Comparison of ENCODE assay signal across 8 mouse cellular contexts in genomic region chrX:20059381-20059971, GRCm38 (mm10). TPM values are rescaled to one million over a fixed set of nuclear protein-coding genes. Genes with fewer than 3 reads are reported as not detected.
DNase-seq lines count a peak whose midpoint lies in the region; ATAC-seq and TF ChIP-seq lines count a peak whose summit lies in the region.

Chst7 (plus strand) TSS chrX:20059560.

- peak within 1 kb of the TSS; percentile 40 for H3K4me3 ChIP-seq in embryonic facial prominence, embryonic 11.5 days (ENCODE audit: low read depth, low read length)
- peak within 1 kb of the TSS; percentile 52 for H3K4me3 ChIP-seq in intestine, embryonic 16.5 days (ENCODE audit: low read length)
- H3K4me3 ChIP-seq in limb, embryonic 10.5 days, result peak within 1 kb of the TSS; percentile 52
- H3K4me3 ChIP-seq in small intestine, adult 2 months (ENCODE audit: low read depth, low read length), result peak within 1 kb of the TSS; percentile 61

- H3K27me3 ChIP-seq in embryonic facial prominence, embryonic 11.5 days (ENCODE audit: control insufficient read depth, insufficient read depth, low read length), result peaks cover 3% of the 10 kb centered on the region
- H3K27me3 ChIP-seq in intestine, embryonic 16.5 days (replicated peaks; ENCODE audit: control insufficient read depth, insufficient read depth, low read length), result peaks cover 8% of the 10 kb centered on the region; the same call in 1 of the 2 replicates
- peaks cover 21% of the 10 kb centered on the region for H3K27me3 ChIP-seq in limb, embryonic 10.5 days (ENCODE audit: low read depth, poor library complexity, severe bottlenecking)
- 0 out of 2 replicates have a peak, but pooled peaks cover 2% of the 10 kb centered on the region for H3K27me3 ChIP-seq in small intestine, adult 2 months (ENCODE audit: control insufficient read depth, insufficient read depth, low read length)

- TF ChIP-seq CTCF in small intestine, adult 2 months (IDR thresholded peaks at IDR 0.05; ENCODE audit: extremely low read depth, insufficient read length, insufficient replicate concordance, low read depth, low read length), result no peak

- peak within 1 kb of the TSS; percentile 69 for H3K4me2 ChIP-seq in embryonic facial prominence, embryonic 11.5 days (ENCODE audit: low read depth, low read length)
- peak within 1 kb of the TSS; percentile 76 for H3K4me2 ChIP-seq in intestine, embryonic 16.5 days (ENCODE audit: low read depth, low read length)

- H3K9me3 ChIP-seq in embryonic facial prominence, embryonic 11.5 days (replicated peaks; ENCODE audit: control insufficient read depth, low read length), result no peaks in the 10 kb centered on the region
- no peaks in the 10 kb centered on the region for H3K9me3 ChIP-seq in intestine, embryonic 16.5 days (ENCODE audit: control insufficient read depth, low read length)
- H3K9me3 ChIP-seq in limb, embryonic 10.5 days (replicated peaks), result no peaks in the 10 kb centered on the region

- no peak; the same call in 1 of the 2 replicates for TF ChIP-seq POLR2A in small intestine, adult 2 months (IDR thresholded peaks at IDR 0.05; ENCODE audit: low read depth, low read length)

- ATAC-seq in CD4-positive, CD25-positive, alpha-beta regulatory T cell, adult 4 months, result no peak
- peak; percentile 93 for ATAC-seq in embryonic facial prominence, embryonic 11.5 days (replicated peaks; ENCODE audit: insufficient number of reproducible peaks, low FRiP score, low TSS enrichment, low read depth)
- ATAC-seq in intestine, embryonic 16.5 days, result peak; percentile 95

- WGBS in embryonic facial prominence, embryonic 11.5 days, result 14% methylated on average over 40 of the region's 40 CpGs
- WGBS in intestine, embryonic 16.5 days, result 19% methylated on average over 40 of the region's 40 CpGs
- WGBS in limb, embryonic 10.5 days, result 14% methylated on average over 40 of the region's 40 CpGs
- WGBS in small intestine, adult 2 months, result 9% methylated on average over 40 of the region's 40 CpGs

- H3K9ac ChIP-seq in embryonic facial prominence, embryonic 11.5 days (replicated peaks; ENCODE audit: low read length), result no peak within 1 kb of the TSS
- peak within 1 kb of the TSS; percentile 37; the same call in 1 of the 2 replicates for H3K9ac ChIP-seq in intestine, embryonic 16.5 days (ENCODE audit: low read depth, low read length)

- peak; percentile 3 for DNase-seq in CD4-positive, CD25-positive, alpha-beta regulatory T cell, adult 2 months (ENCODE audit: low read depth, low spot score)
- DNase-seq in embryonic facial prominence, embryonic 11.5 days (ENCODE audit: low spot score), result peak; percentile 78
- peak; percentile 99 for DNase-seq in heart, adult 11 months
- DNase-seq in limb, embryonic 10.5 days (ENCODE audit: low spot score), result peak; percentile 58
- peak; percentile 74 for DNase-seq in mesoderm, embryonic 11.5 days (ENCODE audit: low read depth, low spot score)

- no peaks in the 10 kb centered on the region for H3K4me1 ChIP-seq in embryonic facial prominence, embryonic 11.5 days (ENCODE audit: control insufficient read depth, insufficient read depth, low read length)
- no peaks in the 10 kb centered on the region for H3K4me1 ChIP-seq in intestine, embryonic 16.5 days (ENCODE audit: control insufficient read depth, insufficient read depth, low read length)
- no peaks in the 10 kb centered on the region for H3K4me1 ChIP-seq in limb, embryonic 10.5 days
- no peaks in the 10 kb centered on the region; the same call in 1 of the 2 replicates for H3K4me1 ChIP-seq in small intestine, adult 2 months (ENCODE audit: control insufficient read depth, insufficient read depth, insufficient read length, low read length)

- no peaks in the 10 kb centered on the region for H3K36me3 ChIP-seq in embryonic facial prominence, embryonic 11.5 days (replicated peaks; ENCODE audit: control insufficient read depth, insufficient read depth, low read depth, low read length)
- no peaks in the 10 kb centered on the region for H3K36me3 ChIP-seq in intestine, embryonic 16.5 days (ENCODE audit: control insufficient read depth, insufficient read depth, low read length)
- no peaks in the 10 kb centered on the region for H3K36me3 ChIP-seq in limb, embryonic 10.5 days
- H3K36me3 ChIP-seq in small intestine, adult 2 months (ENCODE audit: control insufficient read depth, insufficient read depth, low read length), result no peaks in the 10 kb centered on the region

- no peak within 1 kb of the TSS for H3K27ac ChIP-seq in embryonic facial prominence, embryonic 11.5 days (replicated peaks; ENCODE audit: low read depth, low read length)
- H3K27ac ChIP-seq in intestine, embryonic 16.5 days (ENCODE audit: low read length), result no peak within 1 kb of the TSS
- 0 out of 2 replicates have a peak within 1 kb of the TSS, but pooled peaks have one; percentile 12 for H3K27ac ChIP-seq in limb, embryonic 10.5 days
- H3K27ac ChIP-seq in small intestine, adult 2 months (ENCODE audit: insufficient read depth, low read depth, low read length), result no peak within 1 kb of the TSS

RNA-seq across cellular contexts. Expression of gene Chst7, which starts in this region (rescaled TPM):
- polyA plus RNA-seq in CD4-positive, CD25-positive, alpha-beta regulatory T cell, adult 4 months (2017; shearing (Covaris generic)), result under 1 TPM in 1 of 2 experiments, not detected in 1; 0.27 TPM
- polyA plus RNA-seq in embryonic facial prominence, embryonic 11.5 days (2014; fragmentation: Nextera tagmentation; extraction: Ambion mirVana), result 1.8 and 2.5 TPM in 2 replicates
- 3.0 and 3.4 TPM in 2 replicates for polyA plus RNA-seq in intestine, embryonic 16.5 days (2015; fragmentation: Nextera tagmentation; extraction: Ambion mirVana)
- 2.2 and 2.5 TPM in 2 replicates for polyA plus RNA-seq in limb, embryonic 10.5 days (2016; fragmentation: Nextera tagmentation; extraction: Ambion mirVana)
- polyA plus RNA-seq in small intestine, adult 2 months (2012; rRNA removed), result 1.5 and 1.6 TPM in 2 replicates

Comparison
In these comparisons a context has a peak if more than half of its experiments do, and no peak if none do; other contexts are left out.
1. DNase-seq: peak in every context shown above with its lines; median percentile 99 in heart, adult 11 months; 78 in embryonic facial prominence, embryonic 11.5 days; 74 in mesoderm, embryonic 11.5 days; 58 in limb, embryonic 10.5 days; 3 in CD4-positive, CD25-positive, alpha-beta regulatory T cell, adult 2 months.